Comparison of ENCODE assay signal across 16 mouse cellular contexts in genomic region chr17:45081955-45082475, GRCm38 (mm10).
A peak's percentile ranks its signal among the peaks of the same experiment; 100 is the strongest.
DNase-seq lines count a peak whose midpoint lies in the region; ATAC-seq and TF ChIP-seq lines count a peak whose summit lies in the region.
"Had no signal": no experiment of that assay in that cellular context is flagged by ENCODE, and none has a peak within 500 bp of the region (broad histone marks: within the 10 kb centered on the region; RNA-seq: fewer than 3 reads in every experiment).

No protein-coding gene starts in this region.

- peak; percentile 13 for DNase-seq in hindbrain, postnatal 0 days (ENCODE audit: low spot score)
- no peak for DNase-seq in hindbrain, embryonic 10.5 days (ENCODE audit: low spot score)
- no peak for DNase-seq in lung, postnatal 4 days
- DNase-seq in kidney, postnatal 14 days, result peak; percentile 32
- DNase-seq in thymus, postnatal 36 days, result no peak
- DNase-seq: adrenal gland, adult 8-10 months; cerebellum, adult 9-10 months; layer of hippocampus, postnatal 36 days; thymus, adult 2 months had no signal

- WGBS in hindbrain, postnatal 0 days, result 46% methylated on average over 8 of the region's 8 CpGs
- WGBS in hindbrain, embryonic 10.5 days, result 76% methylated on average over 8 of the region's 8 CpGs
- 35% methylated on average over 8 of the region's 8 CpGs for WGBS in lung, embryonic 15.5 days
- WGBS in embryonic facial prominence, embryonic 13.5 days, result 25% methylated on average over 8 of the region's 8 CpGs

- H3K36me3 ChIP-seq in hindbrain, postnatal 0 days (ENCODE audit: insufficient read depth, low read length), result no peaks in the 10 kb centered on the region
- H3K36me3 ChIP-seq in hindbrain, embryonic 10.5 days, result no peaks in the 10 kb centered on the region
- H3K36me3 ChIP-seq in lung, embryonic 15.5 days, result no peaks in the 10 kb centered on the region
- H3K36me3 ChIP-seq in embryonic facial prominence, embryonic 13.5 days, result no peaks in the 10 kb centered on the region
- H3K36me3 ChIP-seq: heart, embryonic 15.5 days; hindbrain, embryonic 15.5 days; liver, embryonic 15.5 days; neural tube, embryonic 15.5 days had no signal

- H3K4me3 ChIP-seq in hindbrain, postnatal 0 days (ENCODE audit: low read length), result no peak overlapping the region
- H3K4me3 ChIP-seq in hindbrain, embryonic 10.5 days, result no peak overlapping the region
- H3K4me3 ChIP-seq in lung, embryonic 15.5 days, result no peak overlapping the region
- H3K4me3 ChIP-seq in embryonic facial prominence, embryonic 13.5 days, result no peak overlapping the region
- H3K4me3 ChIP-seq: heart, embryonic 15.5 days; hindbrain, embryonic 15.5 days; liver, embryonic 15.5 days; megakaryocyte, embryonic 14.5 days; neural tube, embryonic 15.5 days had no signal

- no peak overlapping the region for H3K4me2 ChIP-seq in hindbrain, postnatal 0 days (ENCODE audit: low read depth, low read length)
- 0 out of 2 replicates have a peak overlapping the region, but pooled peaks have one; percentile 7 for H3K4me2 ChIP-seq in lung, embryonic 15.5 days
- H3K4me2 ChIP-seq in embryonic facial prominence, embryonic 13.5 days, result peak overlapping the region; percentile 26
- H3K4me2 ChIP-seq: heart, embryonic 15.5 days; hindbrain, embryonic 15.5 days; liver, embryonic 15.5 days; neural tube, embryonic 15.5 days had no signal

- peaks cover 5% of the 10 kb centered on the region; the same call in 1 of the 2 replicates for H3K4me1 ChIP-seq in hindbrain, postnatal 0 days (ENCODE audit: insufficient read depth, low read length)
- H3K4me1 ChIP-seq in hindbrain, embryonic 10.5 days (replicated peaks), result peaks cover 12% of the 10 kb centered on the region
- peaks cover 18% of the 10 kb centered on the region for H3K4me1 ChIP-seq in lung, embryonic 15.5 days
- H3K4me1 ChIP-seq in embryonic facial prominence, embryonic 13.5 days, result peaks cover 38% of the 10 kb centered on the region
- H3K4me1 ChIP-seq: heart, embryonic 15.5 days; liver, embryonic 15.5 days; megakaryocyte, embryonic 14.5 days had no signal

- no peaks in the 10 kb centered on the region for H3K27me3 ChIP-seq in hindbrain, postnatal 0 days (ENCODE audit: insufficient read depth, low read length)
- no peaks in the 10 kb centered on the region for H3K27me3 ChIP-seq in hindbrain, embryonic 10.5 days (ENCODE audit: insufficient read depth, poor library complexity, severe bottlenecking)
- no peaks in the 10 kb centered on the region; the same call in 1 of the 2 replicates for H3K27me3 ChIP-seq in lung, embryonic 15.5 days
- no peaks in the 10 kb centered on the region for H3K27me3 ChIP-seq in embryonic facial prominence, embryonic 13.5 days
- H3K27me3 ChIP-seq: heart, embryonic 15.5 days; hindbrain, embryonic 15.5 days; liver, embryonic 15.5 days; megakaryocyte, embryonic 14.5 days; neural tube, embryonic 15.5 days had no signal

- 0 out of 2 replicates have a peak, but pooled peaks have one; percentile 40 for ATAC-seq in hindbrain, postnatal 0 days
- no peak for ATAC-seq in lung, embryonic 15.5 days (ENCODE audit: borderline replicate concordance, extremely low read depth, low FRiP score, low TSS enrichment)
- ATAC-seq in embryonic facial prominence, embryonic 13.5 days (ENCODE audit: insufficient number of reproducible peaks, insufficient read depth, low FRiP score, low TSS enrichment, low read depth), result no peak

- no peak overlapping the region for H3K9ac ChIP-seq in hindbrain, postnatal 0 days (replicated peaks; ENCODE audit: low read length)
- H3K9ac ChIP-seq in lung, embryonic 15.5 days, result no peak overlapping the region
- H3K9ac ChIP-seq in embryonic facial prominence, embryonic 13.5 days, result no peak overlapping the region
- H3K9ac ChIP-seq: heart, embryonic 15.5 days; hindbrain, embryonic 15.5 days; liver, embryonic 15.5 days; neural tube, embryonic 15.5 days had no signal

- H3K27ac ChIP-seq in hindbrain, postnatal 0 days, result no peak overlapping the region
- no peak overlapping the region for H3K27ac ChIP-seq in hindbrain, embryonic 10.5 days
- no peak overlapping the region for H3K27ac ChIP-seq in lung, embryonic 15.5 days
- peak overlapping the region; percentile 81 for H3K27ac ChIP-seq in embryonic facial prominence, embryonic 13.5 days
- H3K27ac ChIP-seq: heart, embryonic 15.5 days; hindbrain, embryonic 15.5 days; liver, embryonic 15.5 days; neural tube, embryonic 15.5 days had no signal

- no peak for TF ChIP-seq CTCF in hindbrain, postnatal 0 days (IDR thresholded peaks at IDR 0.05; ENCODE audit: low read depth)

- H3K9me3 ChIP-seq in hindbrain, postnatal 0 days (ENCODE audit: low read length), result no peaks in the 10 kb centered on the region
- no peaks in the 10 kb centered on the region for H3K9me3 ChIP-seq in hindbrain, embryonic 10.5 days
- H3K9me3 ChIP-seq in lung, embryonic 15.5 days, result no peaks in the 10 kb centered on the region
- H3K9me3 ChIP-seq in embryonic facial prominence, embryonic 13.5 days, result no peaks in the 10 kb centered on the region
- H3K9me3 ChIP-seq: heart, embryonic 15.5 days; hindbrain, embryonic 15.5 days; liver, embryonic 15.5 days; megakaryocyte, embryonic 14.5 days; neural tube, embryonic 15.5 days had no signal

Comparison
In these comparisons a context has a peak if more than half of its experiments do, and no peak if none do; other contexts are left out.
1. DNase-seq: peak in hindbrain, postnatal 0 days (single experiment) and kidney, postnatal 14 days (single experiment); none in hindbrain, embryonic 10.5 days (single experiment), lung, postnatal 4 days (0 of 2) and thymus, postnatal 36 days (0 of 2).